Mouse (Mus musculus) monocyte, adult 5-6 weeks (primary cell): Measurements from ENCODE around the gene Abtb1. TPM values are rescaled to one million over a fixed set of nuclear protein-coding genes. Genes with fewer than 3 reads are reported as not detected.
A peak's percentile ranks its signal among the peaks of the same experiment; 100 is the strongest.

Experiments
- ATAC-seq: fragments of 153-309, 156-312 bp; replicated peaks from 2 replicates; pipeline ENCODE4 v1.8.0; 2017; ENCODE audit warnings: mild to moderate bottlenecking; ENCODE audit not compliant: low TSS enrichment, insufficient number of reproducible peaks, severe bottlenecking, poor library complexity, low FRiP score
- total RNA-seq: library from RNA; stranded (forward); fragments of 200-1000, 200-491, 200-594 nt; gene quantifications from 3 replicates; pipeline ENCODE4 v1.2.3, GENCODE M21; 2017

Gene Abtb1
- total RNA-seq, 1 experiment from 2014 or later = 32.9 TPM

- no peak for ATAC-seq
Observed at GRCm38 (mm10) chr6:88858341-88858740, 16.6 kb upstream of the Abtb1 start.

- no peak for ATAC-seq
Observed at GRCm38 (mm10) chr6:88857830-88858229, 16.0 kb upstream of the Abtb1 start.

GRCm38 (mm10) chr6:88857249-88857648, 15.5 kb upstream of the Abtb1 start:
- no peak for ATAC-seq

- peak; percentile 23; the same call in 1 of the 2 replicates for ATAC-seq
Observed at GRCm38 (mm10) chr6:88855636-88856035, 13.9 kb upstream of the Abtb1 start.

GRCm38 (mm10) chr6:88854509-88854908, 12.7 kb upstream of the Abtb1 start:
- ATAC-seq = no peak

- no peak for ATAC-seq
Observed at GRCm38 (mm10) chr6:88850034-88850433, 8.2 kb upstream of the Abtb1 start.

- ATAC-seq = no peak
Observed at GRCm38 (mm10) chr6:88849270-88849669, 7.5 kb upstream of the Abtb1 start.

- no peak for ATAC-seq
Observed at GRCm38 (mm10) chr6:88847571-88847970, 5.8 kb upstream of the Abtb1 start.

- ATAC-seq = no peak
Observed at GRCm38 (mm10) chr6:88844901-88845565, 3.2 kb upstream of the Abtb1 start.

- no peak for ATAC-seq
Observed at GRCm38 (mm10) chr6:88843781-88844725, 2.3 kb upstream of the Abtb1 start.

- no peak for ATAC-seq
Observed at GRCm38 (mm10) chr6:88843241-88843640, 1.5 kb upstream of the Abtb1 start.

- ATAC-seq = no peak
Observed at GRCm38 (mm10) chr6:88842731-88843151, 957 bp upstream of the Abtb1 start.

- ATAC-seq = no peak
Observed at GRCm38 (mm10) chr6:88841514-88841780, 337 bp downstream of the Abtb1 start.

- no peak for ATAC-seq
Observed at GRCm38 (mm10) chr6:88840791-88841513, 832 bp downstream of the Abtb1 start.

- ATAC-seq = no peak
Observed at GRCm38 (mm10) chr6:88840211-88840610, 1.6 kb downstream of the Abtb1 start.

- ATAC-seq = no peak
Observed at GRCm38 (mm10) chr6:88839135-88839970, 2.4 kb downstream of the Abtb1 start.

GRCm38 (mm10) chr6:88838613-88839012, 3.2 kb downstream of the Abtb1 start:
- no peak for ATAC-seq

- ATAC-seq = no peak
Observed at GRCm38 (mm10) chr6:88837999-88838398, 3.8 kb downstream of the Abtb1 start.
